Mouse (Mus musculus): ENCODE results near the gene Phrf1. TPM values are rescaled to one million over a fixed set of nuclear protein-coding genes. Genes with fewer than 3 reads are reported as not detected.

The Phrf1 gene
- total RNA-seq (2018; cell fraction: chromatin; rRNA removed): 100 to 1,000 TPM in 25 of 26 experiments, 10 to 100 TPM in 1; 97.8 to 209 (median 159) TPM
- total RNA-seq (2018; cell fraction: cytosol; rRNA removed): 10 to 100 TPM; 30.1 to 57.3 (median 44.3) TPM
- total RNA-seq (2018; cell fraction: nucleus; rRNA removed): 100 to 1,000 TPM in 16 of 26 experiments, 10 to 100 TPM in 10; 80.5 to 153 (median 109) TPM
- polyA plus RNA-seq (2018): 36.7 to 44.4 TPM (median 42.6 TPM) in 3 replicates

GRCm38 (mm10) chr7:141228279-141229067 is at the start of gene Phrf1:
TSS of gene Phrf1 (plus strand) at chr7:141228784.
- Histone ChIP-seq H3K4me3 (ENCODE audit: inconsistent target) (peak within 1 kb of the TSS; percentile 95), H3K79me2 (ENCODE audit: inconsistent target) (peaks cover 47% of the 10 kb centered on the region), H3K36me3 (ENCODE audit: inconsistent target) (peaks cover 20% of the 10 kb centered on the region), H3K27ac (peak within 1 kb of the TSS; percentile 97)
- under 1% methylated on average over 75 of the region's 76 CpGs for WGBS (ENCODE audit: missing documents)

GRCm38 (mm10) chr7:141188194-141188593 is 40.4 kb upstream of the Phrf1 start:
- H3K27ac ChIP-seq: no peak overlapping the region
- H3K79me2 ChIP-seq (ENCODE audit: inconsistent target): peaks cover 12% of the 10 kb centered on the region
- no peak overlapping the region for H3K4me3 ChIP-seq (ENCODE audit: inconsistent target)
- peaks cover 18% of the 10 kb centered on the region for H3K36me3 ChIP-seq (ENCODE audit: inconsistent target)
- 96% methylated on average over 3 of the region's 3 CpGs for WGBS (ENCODE audit: missing documents)

- 94% methylated on average over 3 of the region's 3 CpGs for WGBS (ENCODE audit: missing documents)
- H3K36me3 ChIP-seq (ENCODE audit: inconsistent target): peaks cover 18% of the 10 kb centered on the region
- H3K27ac ChIP-seq: no peak overlapping the region
- H3K79me2 ChIP-seq (ENCODE audit: inconsistent target): peaks cover 14% of the 10 kb centered on the region
- no peak overlapping the region for H3K4me3 ChIP-seq (ENCODE audit: inconsistent target)
These were observed 39.9 kb upstream of the Phrf1 start for GRCm38 (mm10) chr7:141188733-141189132.

- H3K79me2 ChIP-seq (ENCODE audit: inconsistent target): peaks cover 14% of the 10 kb centered on the region
- no peak overlapping the region for H3K4me3 ChIP-seq (ENCODE audit: inconsistent target)
- H3K27ac ChIP-seq: no peak overlapping the region
- H3K36me3 ChIP-seq (ENCODE audit: inconsistent target): peaks cover 18% of the 10 kb centered on the region
- 89% methylated on average over 3 of the region's 3 CpGs for WGBS (ENCODE audit: missing documents)
These were observed 38.4 kb upstream of the Phrf1 start for GRCm38 (mm10) chr7:141190220-141190619.

- H3K27ac ChIP-seq: no peak overlapping the region
- H3K36me3 ChIP-seq (ENCODE audit: inconsistent target): peaks cover 18% of the 10 kb centered on the region
- 93% methylated on average over 13 of the region's 14 CpGs for WGBS (ENCODE audit: missing documents)
- H3K4me3 ChIP-seq (ENCODE audit: inconsistent target): no peak overlapping the region
- peaks cover 14% of the 10 kb centered on the region for H3K79me2 ChIP-seq (ENCODE audit: inconsistent target)
These were observed 37.5 kb upstream of the Phrf1 start for GRCm38 (mm10) chr7:141191036-141191435.

GRCm38 (mm10) chr7:141191796-141192685 is 36.5 kb upstream of the Phrf1 start:
- Histone ChIP-seq H3K4me3 (ENCODE audit: inconsistent target) (no peak overlapping the region), H3K79me2 (ENCODE audit: inconsistent target) (peaks cover 14% of the 10 kb centered on the region), H3K36me3 (ENCODE audit: inconsistent target) (peaks cover 18% of the 10 kb centered on the region), H3K27ac (no peak overlapping the region)
- WGBS (ENCODE audit: missing documents): 97% methylated on average over 21 of the region's 24 CpGs

GRCm38 (mm10) chr7:141192776-141193347 is 35.7 kb upstream of the Phrf1 start:
- Histone ChIP-seq H3K27ac (peak overlapping the region; percentile 38; the same call in 1 of the 2 replicates), H3K36me3 (ENCODE audit: inconsistent target) (peaks cover 18% of the 10 kb centered on the region), H3K79me2 (ENCODE audit: inconsistent target) (peaks cover 14% of the 10 kb centered on the region), H3K4me3 (ENCODE audit: inconsistent target) (peak overlapping the region; percentile 54)
- WGBS (ENCODE audit: missing documents): 35% methylated on average over 12 of the region's 12 CpGs

- 0% methylated on average over 40 of the region's 43 CpGs for WGBS (ENCODE audit: missing documents)
- Histone ChIP-seq H3K27ac (peak overlapping the region; percentile 38), H3K36me3 (ENCODE audit: inconsistent target) (peaks cover 18% of the 10 kb centered on the region), H3K79me2 (ENCODE audit: inconsistent target) (peaks cover 14% of the 10 kb centered on the region), H3K4me3 (ENCODE audit: inconsistent target) (peak overlapping the region; percentile 54)
These were observed 35.2 kb upstream of the Phrf1 start for GRCm38 (mm10) chr7:141193348-141193856.

GRCm38 (mm10) chr7:141193948-141194347 is 34.6 kb upstream of the Phrf1 start, which contains the start of the genes Hras and Lrrc56:
TSS of gene Hras (minus strand) at chr7:141194005.
TSS of gene Lrrc56 (plus strand) at chr7:141194157.
- H3K27ac ChIP-seq: peak within 1 kb of the TSS; percentile 45
- peaks cover 18% of the 10 kb centered on the region for H3K36me3 ChIP-seq (ENCODE audit: inconsistent target)
- H3K79me2 ChIP-seq (ENCODE audit: inconsistent target): peaks cover 14% of the 10 kb centered on the region
- WGBS (ENCODE audit: missing documents): 0% methylated on average over 39 of the region's 39 CpGs
- peak within 1 kb of the TSS; percentile 78 for H3K4me3 ChIP-seq (ENCODE audit: inconsistent target)

- peak overlapping the region; percentile 78 for H3K4me3 ChIP-seq (ENCODE audit: inconsistent target)
- H3K27ac ChIP-seq: peak overlapping the region; percentile 45
- peaks cover 14% of the 10 kb centered on the region for H3K79me2 ChIP-seq (ENCODE audit: inconsistent target)
- under 1% methylated on average over 23 of the region's 23 CpGs for WGBS (ENCODE audit: missing documents)
- peaks cover 18% of the 10 kb centered on the region for H3K36me3 ChIP-seq (ENCODE audit: inconsistent target)
These were observed 34.2 kb upstream of the Phrf1 start for GRCm38 (mm10) chr7:141194409-141194808.

- peaks cover 14% of the 10 kb centered on the region for H3K79me2 ChIP-seq (ENCODE audit: inconsistent target)
- peak overlapping the region; percentile 45; the same call in 1 of the 2 replicates for H3K27ac ChIP-seq
- peaks cover 18% of the 10 kb centered on the region for H3K36me3 ChIP-seq (ENCODE audit: inconsistent target)
- WGBS (ENCODE audit: missing documents): 5% methylated on average over 25 of the region's 28 CpGs
- H3K4me3 ChIP-seq (ENCODE audit: inconsistent target): peak overlapping the region; percentile 78
These were observed 33.8 kb upstream of the Phrf1 start for GRCm38 (mm10) chr7:141194830-141195229.

- WGBS (ENCODE audit: missing documents): 100% methylated on average over 2 of the region's 2 CpGs
- no peak overlapping the region for H3K27ac ChIP-seq
- H3K79me2 ChIP-seq (ENCODE audit: inconsistent target): peaks cover 14% of the 10 kb centered on the region
These were observed 32.8 kb upstream of the Phrf1 start for GRCm38 (mm10) chr7:141195754-141196153.

GRCm38 (mm10) chr7:141196619-141197282 is 31.8 kb upstream of the Phrf1 start:
- WGBS (ENCODE audit: missing documents): 95% methylated on average over 8 of the region's 8 CpGs
- H3K36me3 ChIP-seq (ENCODE audit: inconsistent target): no peaks in the 10 kb centered on the region
- no peak overlapping the region for H3K4me3 ChIP-seq (ENCODE audit: inconsistent target)
- peaks cover 14% of the 10 kb centered on the region for H3K79me2 ChIP-seq (ENCODE audit: inconsistent target)
- H3K27ac ChIP-seq: no peak overlapping the region

More at GRCm38 (mm10) chr7:141195754-141196153, 32.8 kb upstream of the Phrf1 start:
- H3K4me3 ChIP-seq (ENCODE audit: inconsistent target): no peak overlapping the region
- peaks cover 9% of the 10 kb centered on the region for H3K36me3 ChIP-seq (ENCODE audit: inconsistent target)
